Mouse (Mus musculus) embryonic facial prominence, embryonic 13.5 days (tissue): ENCODE results near the gene Zbtb9. TPM values are rescaled to one million over a fixed set of nuclear protein-coding genes. Genes with fewer than 3 reads are reported as not detected.
"Not testable (repeated sequence)": the region's sequence is repeated elsewhere in the genome, so short reads cannot be mapped to it uniquely, and the experiment has no call there.

Experiments used
- ATAC-seq: fragments of 200-750 bp; cut with Nextera tagmentation; 2 replicates; pipeline ENCODE4 v1.8.0; 2017; ENCODE audit warnings: low read depth; ENCODE audit not compliant: insufficient number of reproducible peaks, insufficient read depth, low FRiP score, low TSS enrichment
- H3K27ac ChIP-seq: fragments of 300-500 bp; sonication (generic); 2 replicates; pipeline ENCODE4 v1.5.1; 2015; ENCODE audit warnings: moderate library complexity, mild to moderate bottlenecking, inconsistent platforms
- H3K27me3 ChIP-seq: fragments of 300-500 bp; sonication (generic); 2 replicates; pipeline ENCODE4 v1.6.1; 2015; ENCODE audit warnings: mild to moderate bottlenecking, inconsistent platforms
- H3K36me3 ChIP-seq: fragments of 300-500 bp; sonication (generic); 2 replicates; pipeline ENCODE4 v1.6.1; 2015; ENCODE audit warnings: mild to moderate bottlenecking, inconsistent platforms
- H3K4me1 ChIP-seq: fragments of 300-500 bp; sonication (generic); 2 replicates; pipeline ENCODE4 v1.6.1; 2015; ENCODE audit warnings: inconsistent platforms
- H3K4me2 ChIP-seq: fragments of 300-500 bp; sonication (generic); 2 replicates; pipeline ENCODE4 v1.6.1; 2015; ENCODE audit warnings: moderate library complexity, mild to moderate bottlenecking, inconsistent platforms
- H3K4me3 ChIP-seq: fragments of 300-500 bp; sonication (generic); 2 replicates; pipeline ENCODE4 v1.5.1; 2015; ENCODE audit warnings: mild to moderate bottlenecking, inconsistent platforms
- H3K9ac ChIP-seq: fragments of 300-500 bp; sonication (generic); 2 replicates; pipeline ENCODE4 v1.6.1; 2015; ENCODE audit warnings: mild to moderate bottlenecking, inconsistent platforms
- H3K9me3 ChIP-seq: fragments of 300-500 bp; sonication (generic); 2 replicates; pipeline ENCODE4 v1.6.1; 2016; ENCODE audit warnings: inconsistent platforms
- WGBS: fragments of 180-500 bp; shearing (Covaris S2); methylation state at CpG from one replicate; pipeline ENCODE4 v1.1.7; 2015; ENCODE audit warnings: mixed read lengths; 5-methylcytosine and 5-hydroxymethylcytosine counted together
- polyA plus RNA-seq: library from polyadenylated mRNA; unstranded; fragments of >200 nt; fragmentation: Nextera tagmentation; extraction: Ambion mirVana; gene quantifications from 2 replicates; pipeline ENCODE4 v1.2.1, GENCODE M21; 2015

Gene Zbtb9
- polyA plus RNA-seq, 1 experiment from 2014 or later: 16.1 TPM

GRCm38 (mm10) chr17:26959815-26960214, 13.2 kb upstream of the Zbtb9 start:
- no peak overlapping the region for H3K27ac ChIP-seq
- peaks cover 96% of the 10 kb centered on the region for H3K36me3 ChIP-seq
- no peak overlapping the region for H3K9ac ChIP-seq
- H3K4me2 ChIP-seq: no peak overlapping the region
- H3K9me3 ChIP-seq: no peaks in the 10 kb centered on the region
- no peak for ATAC-seq
- WGBS: 90% methylated on average over 4 of the region's 4 CpGs
- no peak overlapping the region for H3K4me3 ChIP-seq
- no peaks in the 10 kb centered on the region for H3K4me1 ChIP-seq
- H3K27me3 ChIP-seq: no peaks in the 10 kb centered on the region

- WGBS: 87% methylated on average over 21 of the region's 21 CpGs
- H3K4me1 ChIP-seq: no peaks in the 10 kb centered on the region
- H3K36me3 ChIP-seq: peaks cover 96% of the 10 kb centered on the region
- no peaks in the 10 kb centered on the region for H3K9me3 ChIP-seq
- H3K27ac ChIP-seq: no peak overlapping the region
- H3K9ac ChIP-seq: no peak overlapping the region
- H3K27me3 ChIP-seq: no peaks in the 10 kb centered on the region
- ATAC-seq: no peak
- no peak overlapping the region for H3K4me2 ChIP-seq
- H3K4me3 ChIP-seq: no peak overlapping the region
Observed at GRCm38 (mm10) chr17:26961572-26962240, 11.3 kb upstream of the Zbtb9 start.

DNA sequence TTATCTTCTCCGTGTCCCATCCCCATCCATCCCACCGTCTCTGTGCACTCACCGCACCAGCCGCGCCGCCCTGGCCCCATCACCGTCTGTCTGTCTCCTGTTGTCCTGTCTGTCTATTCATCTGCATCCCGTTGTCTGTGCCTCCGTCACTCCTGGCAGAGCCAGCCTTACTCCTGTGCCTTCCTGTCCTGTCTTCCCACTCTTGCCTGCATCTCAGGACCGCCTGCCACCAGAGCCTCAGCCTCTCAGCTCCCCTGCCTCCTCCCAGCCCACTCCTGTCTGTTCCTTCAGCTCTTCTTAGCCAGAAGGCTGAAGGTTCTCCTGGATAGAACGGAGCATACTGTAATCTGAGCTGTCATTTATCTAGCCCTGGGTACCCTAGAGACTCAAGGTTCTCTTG, 6.0 kb upstream of the Zbtb9 start:
- H3K9ac ChIP-seq: no peak overlapping the region
- peaks cover 14% of the 10 kb centered on the region for H3K4me1 ChIP-seq
- H3K36me3 ChIP-seq: peaks cover 70% of the 10 kb centered on the region
- H3K4me2 ChIP-seq: no peak overlapping the region; the same call in 1 of the 2 replicates
- no peak overlapping the region for H3K4me3 ChIP-seq
- no peak for ATAC-seq
- no peak overlapping the region for H3K27ac ChIP-seq
- H3K9me3 ChIP-seq: no peaks in the 10 kb centered on the region
- H3K27me3 ChIP-seq: no peaks in the 10 kb centered on the region
- 85% methylated on average over 11 of the region's 11 CpGs for WGBS

GRCm38 (mm10) chr17:26967477-26967876, 5.5 kb upstream of the Zbtb9 start:
- H3K36me3 ChIP-seq: peaks cover 65% of the 10 kb centered on the region
- no peak for ATAC-seq
- H3K9ac ChIP-seq: no peak overlapping the region
- H3K27ac ChIP-seq: no peak overlapping the region
- no peaks in the 10 kb centered on the region for H3K9me3 ChIP-seq
- H3K27me3 ChIP-seq: no peaks in the 10 kb centered on the region
- 85% methylated on average over 6 of the region's 6 CpGs for WGBS
- H3K4me2 ChIP-seq: no peak overlapping the region; the same call in 1 of the 2 replicates
- H3K4me3 ChIP-seq: no peak overlapping the region
- H3K4me1 ChIP-seq: peaks cover 19% of the 10 kb centered on the region

GRCm38 (mm10) chr17:26968200-26968611, 4.8 kb upstream of the Zbtb9 start:
- ATAC-seq: no peak
- Histone ChIP-seq H3K27ac (no peak overlapping the region), H3K36me3 (peaks cover 57% of the 10 kb centered on the region)

GRCm38 (mm10) chr17:26969257-26969656, 3.7 kb upstream of the Zbtb9 start:
- WGBS: 86% methylated on average over 6 of the region's 6 CpGs
- Histone ChIP-seq H3K36me3 (peaks cover 52% of the 10 kb centered on the region), H3K9ac (no peak overlapping the region), H3K27me3 (no peaks in the 10 kb centered on the region), H3K9me3 (no peaks in the 10 kb centered on the region), H3K27ac (no peak overlapping the region), H3K4me1 (peaks cover 28% of the 10 kb centered on the region), H3K4me2 (no peak overlapping the region), H3K4me3 (no peak overlapping the region)
- ATAC-seq: no peak

More at GRCm38 (mm10) chr17:26968200-26968611, 4.8 kb upstream of the Zbtb9 start:
- H3K9ac ChIP-seq: peak overlapping the region; percentile 49
- no peaks in the 10 kb centered on the region for H3K9me3 ChIP-seq
- H3K4me1 ChIP-seq: peaks cover 20% of the 10 kb centered on the region
- WGBS: 81% methylated on average over 6 of the region's 6 CpGs
- no peak overlapping the region for H3K4me3 ChIP-seq
- H3K4me2 ChIP-seq: no peak overlapping the region
- no peaks in the 10 kb centered on the region for H3K27me3 ChIP-seq

DNA sequence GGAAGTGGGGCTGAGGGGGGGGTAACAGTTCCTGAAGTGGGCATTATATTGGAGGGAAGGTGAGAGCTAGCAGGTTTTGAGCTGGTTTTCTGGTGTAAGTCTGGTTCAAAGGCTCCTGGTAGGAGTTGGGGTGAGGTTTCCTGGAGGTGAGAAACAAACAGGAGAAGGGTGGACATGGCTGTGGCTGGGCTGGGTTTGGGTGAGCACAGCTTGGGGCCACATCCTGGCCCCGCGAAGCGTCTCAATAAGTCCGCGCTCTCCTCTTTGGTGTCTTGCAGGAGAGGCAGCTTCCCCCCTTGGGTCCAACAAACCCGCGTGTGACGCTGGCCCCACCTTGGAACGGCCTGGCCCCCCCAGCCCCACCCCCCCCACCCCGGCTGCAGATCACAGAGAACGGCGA, 2.7 kb upstream of the Zbtb9 start:
- Histone ChIP-seq H3K36me3 (peaks cover 52% of the 10 kb centered on the region), H3K4me3 (no peak overlapping the region), H3K9me3 (no peaks in the 10 kb centered on the region), H3K4me2 (no peak overlapping the region), H3K27me3 (no peaks in the 10 kb centered on the region), H3K4me1 (peaks cover 34% of the 10 kb centered on the region), H3K27ac (peak overlapping the region; percentile 44; the same call in 1 of the 2 replicates), H3K9ac (no peak overlapping the region)
- WGBS: 77% methylated on average over 12 of the region's 12 CpGs
- no peak for ATAC-seq

DNA sequence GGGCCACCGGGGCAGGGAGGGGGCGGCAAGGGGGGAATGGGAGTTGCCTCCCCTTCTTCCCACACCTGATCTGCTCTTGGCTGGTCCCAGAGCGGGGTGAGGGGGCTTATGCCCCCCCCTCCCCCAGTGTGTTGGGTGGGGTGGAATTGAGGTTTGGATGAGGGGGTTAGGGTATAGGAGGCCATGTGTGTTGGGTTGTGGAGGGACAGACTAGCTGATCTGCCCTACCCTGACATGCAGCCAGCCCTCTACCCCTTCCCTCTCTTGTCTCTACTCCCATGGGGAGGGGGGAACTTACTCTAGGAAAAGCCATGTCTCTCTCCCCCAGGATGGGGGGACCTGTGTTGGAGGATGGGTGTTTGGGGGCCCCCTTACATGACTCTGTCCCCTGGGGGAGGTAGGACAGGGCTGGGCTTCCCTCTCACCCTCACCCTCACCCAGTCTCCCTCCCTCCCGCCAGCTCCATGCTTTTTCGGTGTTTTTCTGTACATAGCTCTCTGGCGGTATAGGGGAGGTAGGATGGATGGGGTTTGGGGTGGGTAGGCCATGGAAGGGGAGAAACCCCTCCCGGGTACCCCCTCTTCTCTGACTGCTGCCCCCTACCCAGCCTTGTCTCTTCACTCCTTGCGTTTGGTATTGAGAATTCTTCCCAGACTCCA, 1.6 kb upstream of the Zbtb9 start:
- Histone ChIP-seq H3K9me3 (no peaks in the 10 kb centered on the region), H3K27ac (peak overlapping the region; percentile 90), H3K4me2 (peak overlapping the region; percentile 97), H3K9ac (peak overlapping the region; percentile 86), H3K4me3 (peak overlapping the region; percentile 82), H3K36me3 (peaks cover 52% of the 10 kb centered on the region), H3K27me3 (no peaks in the 10 kb centered on the region), H3K4me1 (peaks cover 45% of the 10 kb centered on the region)
- 56% methylated on average over 8 of the region's 8 CpGs for WGBS
- ATAC-seq: no peak

GRCm38 (mm10) chr17:26972107-26972506, 860 bp upstream of the Zbtb9 start:
- Histone ChIP-seq H3K9ac (peak overlapping the region; percentile 86), H3K36me3 (peaks cover 52% of the 10 kb centered on the region), H3K27ac (peak overlapping the region; percentile 90), H3K27me3 (no peaks in the 10 kb centered on the region), H3K4me3 (peak overlapping the region; percentile 82), H3K4me2 (peak overlapping the region; percentile 97), H3K4me1 (peaks cover 50% of the 10 kb centered on the region), H3K9me3 (no peaks in the 10 kb centered on the region)
- whole genome bisulfite sequencing: 2% methylated on average over 3 of the region's 3 CpGs
- ATAC-seq: no peak

- peak overlapping the region; percentile 82; the same call in 1 of the 2 replicates for H3K4me3 ChIP-seq
- no peak for ATAC-seq
- H3K27me3 ChIP-seq: no peaks in the 10 kb centered on the region
- 92% methylated on average over 15 of the region's 15 CpGs for WGBS
- peak overlapping the region; percentile 86; the same call in 1 of the 2 replicates for H3K9ac ChIP-seq
- no peak overlapping the region for H3K27ac ChIP-seq
- H3K4me1 ChIP-seq: peaks cover 50% of the 10 kb centered on the region
- no peaks in the 10 kb centered on the region for H3K9me3 ChIP-seq
- H3K4me2 ChIP-seq: peak overlapping the region; percentile 97
- peaks cover 61% of the 10 kb centered on the region for H3K36me3 ChIP-seq
Observed at GRCm38 (mm10) chr17:26974547-26974946, 1.6 kb downstream of the Zbtb9 start.

DNA sequence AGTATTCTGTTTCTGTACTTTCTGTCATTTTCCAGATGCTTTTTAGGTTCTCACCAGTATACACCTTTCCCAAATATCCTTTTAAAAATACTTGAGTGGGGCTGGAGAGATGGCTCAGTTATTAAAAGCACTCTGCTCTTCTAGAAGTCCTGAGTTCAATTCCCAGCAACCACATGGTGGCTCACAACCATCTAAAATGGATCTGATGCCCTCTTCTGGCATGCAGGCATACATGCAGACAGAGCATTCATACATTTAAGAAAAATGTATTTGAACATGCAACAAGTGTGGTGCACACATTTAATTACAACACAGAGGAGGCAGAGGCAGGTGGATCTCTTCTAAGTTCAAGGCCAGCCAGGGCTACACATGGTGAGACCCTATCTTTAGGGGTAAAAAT, 2.4 kb downstream of the Zbtb9 start:
- peaks cover 65% of the 10 kb centered on the region for H3K36me3 ChIP-seq
- no peak overlapping the region for H3K4me2 ChIP-seq
- peaks cover 50% of the 10 kb centered on the region for H3K4me1 ChIP-seq
- no peak overlapping the region for H3K27ac ChIP-seq
- no peak for ATAC-seq
- H3K4me3 ChIP-seq: no peak overlapping the region
- no peak overlapping the region for H3K9ac ChIP-seq
- no peaks in the 10 kb centered on the region for H3K27me3 ChIP-seq
- no peaks in the 10 kb centered on the region for H3K9me3 ChIP-seq

DNA sequence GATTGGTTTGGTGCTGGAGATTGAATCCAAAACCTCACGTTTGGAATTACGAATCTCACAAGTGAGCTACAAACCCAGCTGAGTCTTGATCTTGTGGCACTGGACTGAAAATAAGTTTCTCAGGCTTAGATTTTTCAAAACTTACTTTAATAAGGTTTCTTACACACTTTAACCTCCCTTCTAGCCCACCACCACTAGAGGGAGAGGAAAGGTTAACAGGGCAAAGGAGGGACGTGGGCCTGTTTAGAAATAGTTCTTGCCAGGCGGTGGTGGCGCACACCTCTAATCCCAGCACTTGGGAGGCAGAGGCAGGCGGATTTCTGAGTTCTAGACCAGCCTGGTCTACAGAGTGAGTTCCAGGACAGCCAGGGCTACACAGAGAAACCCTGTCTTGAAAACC, 4.4 kb downstream of the Zbtb9 start:
- H3K27ac ChIP-seq, H3K27me3 ChIP-seq, H3K4me2 ChIP-seq, H3K9ac ChIP-seq, H3K9me3 ChIP-seq, H3K4me3 ChIP-seq, ATAC-seq: not testable (repeated sequence)
- H3K36me3 ChIP-seq: peaks cover 64% of the 10 kb centered on the region
- H3K4me1 ChIP-seq: peaks cover 32% of the 10 kb centered on the region
- 93% methylated on average over 6 of the region's 6 CpGs for WGBS
